Mouse (Mus musculus): ENCODE measurements around the gene Mrps36. TPM values are rescaled to one million over a fixed set of nuclear protein-coding genes. Genes with fewer than 3 reads are reported as not detected.
"Not testable (repeated sequence)": the region's sequence is repeated elsewhere in the genome, so short reads cannot be mapped to it uniquely, and the experiment has no call there.

The Mrps36 gene
- polyA plus RNA-seq, 2 experiments = 56.1 to 135 TPM

- H3K4me2 ChIP-seq (ENCODE audit: low read depth) = peak overlapping the region; percentile 84
- H3K4me3 ChIP-seq (ENCODE audit: insufficient read depth in 1 of 2, low read depth in 2 of 2, low read length in 2 of 2) = peak overlapping the region; percentile 33 to 81; a peak in 3 of 4 replicates
- no peak for ATAC-seq (ENCODE audit: insufficient read depth)
- peaks cover 13 to 32% of the 10 kb centered on the region in 2 experiments for H3K4me1 ChIP-seq (replicated peaks; ENCODE audit: control insufficient read depth in 2 of 2, insufficient read depth in 2 of 2, low read length in 1 of 2)
- H3K9me3 ChIP-seq (ENCODE audit: control insufficient read depth, low read length) = no peaks in the 10 kb centered on the region
- TF ChIP-seq CTCF (IDR thresholded peaks at IDR 0.05; ENCODE audit: low read depth) = no peak
- no peak for TF ChIP-seq EP300 (IDR thresholded peaks at IDR 0.05; ENCODE audit: low read depth)
- WGBS (ENCODE audit: insufficient replicate concordance) = 75% methylated on average over 5 of the region's 5 CpGs
- no peak for DNase-seq (ENCODE audit: low read depth in 3 of 3, low spot score in 3 of 3)
- no peaks in the 10 kb centered on the region for H3K27me3 ChIP-seq (ENCODE audit: control insufficient read depth, insufficient read depth, low read length)
- H3K27ac ChIP-seq = peak overlapping the region; percentile 32
- H3K36me3 ChIP-seq (replicated peaks; ENCODE audit: control insufficient read depth, insufficient read depth, low read depth) = peaks cover 7% of the 10 kb centered on the region
- H3K9ac ChIP-seq (replicated peaks) = peak overlapping the region; percentile 45
Measured at GRCm38 (mm10) chr13:100742831-100743230, 1.6 kb downstream of the Mrps36 start.

DNA sequence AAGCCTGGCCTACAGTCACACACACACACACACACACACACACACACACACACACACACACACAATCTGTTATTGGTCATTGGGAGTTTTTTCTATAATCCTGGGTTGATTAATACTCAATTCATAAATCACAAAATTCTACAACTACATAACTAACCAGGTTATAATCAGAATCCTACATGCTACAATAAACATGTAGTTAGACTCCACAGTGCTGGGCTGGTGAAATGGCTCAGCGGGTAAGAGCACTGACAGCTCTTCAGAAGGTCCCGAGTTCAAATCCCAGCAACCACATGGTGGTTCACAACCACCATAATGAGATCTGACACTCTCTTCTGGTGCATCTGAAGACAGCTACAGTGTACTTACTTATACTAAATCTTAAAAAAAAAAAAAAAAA, 11.7 kb downstream of the Mrps36 start:
- Histone ChIP-seq H3K4me1 (replicated peaks; ENCODE audit: control insufficient read depth in 2 of 2, insufficient read depth in 2 of 2, low read length in 1 of 2) (peaks cover 8 to 9% of the 10 kb centered on the region in 2 experiments), H3K9ac (replicated peaks) (no peak overlapping the region), H3K36me3 (replicated peaks; ENCODE audit: control insufficient read depth, insufficient read depth, low read depth) (peaks cover 16% of the 10 kb centered on the region), H3K4me3 (ENCODE audit: insufficient read depth in 1 of 2, low read depth in 2 of 2, low read length in 2 of 2) (no peak overlapping the region), H3K27me3 (ENCODE audit: control insufficient read depth, insufficient read depth, low read length) (no peaks in the 10 kb centered on the region), H3K9me3 (ENCODE audit: control insufficient read depth, low read length) (no peaks in the 10 kb centered on the region), H3K27ac (no peak overlapping the region), H3K4me2 (ENCODE audit: low read depth) (no peak overlapping the region)
- ATAC-seq (ENCODE audit: insufficient read depth) (no peak), DNase-seq (ENCODE audit: low read depth in 3 of 3, low spot score in 3 of 3) (no peak)
- 86% methylated on average over 2 of the region's 2 CpGs for WGBS (ENCODE audit: insufficient replicate concordance)
- TF ChIP-seq EP300 (IDR thresholded peaks at IDR 0.05; ENCODE audit: low read depth) (no peak), CTCF (IDR thresholded peaks at IDR 0.05; ENCODE audit: low read depth) (no peak)

DNA sequence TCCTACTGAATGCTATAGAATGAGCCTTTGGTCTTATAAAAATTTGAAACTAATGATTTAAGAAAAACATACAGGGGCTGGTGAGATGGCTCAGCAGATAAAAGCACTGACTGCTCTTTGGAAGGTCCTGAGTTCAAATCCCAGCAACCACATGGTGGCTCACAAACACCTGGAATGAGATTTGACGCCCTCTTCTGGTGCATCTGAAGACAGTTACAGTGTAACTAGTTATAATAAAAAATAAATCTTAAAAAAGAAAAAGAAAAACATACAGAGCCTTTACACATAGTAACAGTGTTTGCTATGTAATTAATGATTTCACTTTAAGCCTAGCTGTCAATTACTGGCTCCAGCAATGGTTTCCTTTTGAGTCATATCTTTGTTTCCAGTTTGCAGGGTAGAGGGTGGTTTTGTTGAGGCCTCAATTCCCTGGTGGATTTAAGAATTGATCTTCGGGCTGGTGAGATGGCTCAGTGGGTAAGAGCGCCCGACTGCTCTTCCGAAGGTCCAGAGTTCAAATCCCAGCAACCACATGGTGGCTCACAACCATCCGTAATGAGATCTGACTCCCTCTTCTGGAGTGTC, 12.9 kb downstream of the Mrps36 start:
- WGBS (ENCODE audit: insufficient replicate concordance) = 79% methylated on average over 5 of the region's 6 CpGs
- H3K9me3 ChIP-seq (ENCODE audit: control insufficient read depth, low read length) = not testable (repeated sequence)

GRCm38 (mm10) chr13:100730861-100731176, 13.6 kb downstream of the Mrps36 start, which contains the start of gene Cdk7:
Cdk7 (minus strand) TSS chr13:100730939.
- Histone ChIP-seq H3K4me2 (ENCODE audit: low read depth) (peak within 1 kb of the TSS; percentile 84), H3K27ac (peak within 1 kb of the TSS; percentile 64), H3K4me1 (replicated peaks; ENCODE audit: control insufficient read depth in 2 of 2, insufficient read depth in 2 of 2, low read length in 1 of 2) (peaks cover 8 to 13% of the 10 kb centered on the region in 2 experiments), H3K36me3 (replicated peaks; ENCODE audit: control insufficient read depth, insufficient read depth, low read depth) (peaks cover 7% of the 10 kb centered on the region), H3K27me3 (ENCODE audit: control insufficient read depth, insufficient read depth, low read length) (no peaks in the 10 kb centered on the region), H3K9me3 (ENCODE audit: control insufficient read depth, low read length) (no peaks in the 10 kb centered on the region), H3K9ac (replicated peaks) (peak within 1 kb of the TSS; percentile 89), H3K4me3 (ENCODE audit: insufficient read depth in 1 of 2, low read depth in 2 of 2, low read length in 2 of 2) (peak within 1 kb of the TSS; percentile 71 to 80)
- peak; percentile 99 for ATAC-seq (ENCODE audit: insufficient read depth)
- no peak; the same call in 1 of the 2 replicates for TF ChIP-seq EP300 (IDR thresholded peaks at IDR 0.05; ENCODE audit: low read depth)
- no peak for TF ChIP-seq CTCF (IDR thresholded peaks at IDR 0.05; ENCODE audit: low read depth)
- DNase-seq (ENCODE audit: low read depth in 3 of 3, low spot score in 3 of 3) = peak; percentile 86 to 88 (median 87)
- WGBS (ENCODE audit: insufficient replicate concordance) = 0% methylated on average over 19 of the region's 19 CpGs

More for the DNA sequence above, 12.9 kb downstream of the Mrps36 start:
- not testable (repeated sequence) for H3K9ac ChIP-seq (replicated peaks); H3K27me3 ChIP-seq (ENCODE audit: control insufficient read depth, insufficient read depth, low read length); H3K4me3 ChIP-seq (ENCODE audit: insufficient read depth in 1 of 2, low read depth in 2 of 2, low read length in 2 of 2); DNase-seq (ENCODE audit: low read depth in 3 of 3, low spot score in 3 of 3); ATAC-seq (ENCODE audit: insufficient read depth); H3K27ac ChIP-seq
- peaks cover 8 to 10% of the 10 kb centered on the region in 2 experiments for H3K4me1 ChIP-seq (replicated peaks; ENCODE audit: control insufficient read depth in 2 of 2, insufficient read depth in 2 of 2, low read length in 1 of 2)
- H3K36me3 ChIP-seq (replicated peaks; ENCODE audit: control insufficient read depth, insufficient read depth, low read depth) = peaks cover 11% of the 10 kb centered on the region
- peak overlapping the region; percentile 57 for H3K4me2 ChIP-seq (ENCODE audit: low read depth)

GRCm38 (mm10) chr13:100730153-100730860, 14.2 kb downstream of the Mrps36 start:
- Histone ChIP-seq H3K4me3 (ENCODE audit: insufficient read depth in 1 of 2, low read depth in 2 of 2, low read length in 2 of 2) (peak overlapping the region; percentile 71 to 80), H3K9me3 (ENCODE audit: control insufficient read depth, low read length) (no peaks in the 10 kb centered on the region), H3K4me1 (replicated peaks; ENCODE audit: control insufficient read depth in 2 of 2, insufficient read depth in 2 of 2, low read length in 1 of 2) (peaks cover 10 to 15% of the 10 kb centered on the region in 2 experiments), H3K9ac (replicated peaks) (peak overlapping the region; percentile 89), H3K36me3 (replicated peaks; ENCODE audit: control insufficient read depth, insufficient read depth, low read depth) (peaks cover 7% of the 10 kb centered on the region), H3K4me2 (ENCODE audit: low read depth) (peak overlapping the region; percentile 84), H3K27me3 (ENCODE audit: control insufficient read depth, insufficient read depth, low read length) (no peaks in the 10 kb centered on the region), H3K27ac (peak overlapping the region; percentile 64)
- DNase-seq (ENCODE audit: low read depth in 3 of 3, low spot score in 3 of 3) (no peak), ATAC-seq (ENCODE audit: insufficient read depth) (peak; percentile 82)
- 1% methylated on average over 30 of the region's 30 CpGs for WGBS (ENCODE audit: insufficient replicate concordance)
- no peak for TF ChIP-seq EP300 (IDR thresholded peaks at IDR 0.05; ENCODE audit: low read depth)
- TF ChIP-seq CTCF (IDR thresholded peaks at IDR 0.05; ENCODE audit: low read depth) = no peak

DNA sequence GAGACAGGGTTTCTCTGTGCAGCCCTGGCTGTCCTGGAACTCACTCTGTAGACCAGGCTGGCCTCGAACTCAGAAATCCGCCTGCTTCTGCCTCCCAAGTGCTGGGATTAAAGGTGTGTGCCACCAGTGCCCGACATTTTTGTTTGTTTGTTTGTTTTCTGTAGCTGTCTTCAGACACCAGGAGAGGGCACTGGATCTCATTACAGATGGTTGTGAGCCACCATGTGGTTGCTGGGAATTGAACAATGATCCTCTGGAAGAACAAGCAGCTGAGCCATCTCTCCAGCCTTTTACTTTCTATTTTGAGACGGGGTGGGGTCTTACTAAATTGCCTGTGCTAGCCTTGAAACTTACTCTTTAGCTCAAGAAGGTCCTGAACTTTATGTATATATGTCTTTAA, 15.9 kb downstream of the Mrps36 start:
- not testable (repeated sequence) for H3K27ac ChIP-seq; H3K27me3 ChIP-seq (ENCODE audit: control insufficient read depth, insufficient read depth, low read length); H3K4me3 ChIP-seq (ENCODE audit: insufficient read depth in 1 of 2, low read depth in 2 of 2, low read length in 2 of 2); H3K36me3 ChIP-seq (replicated peaks; ENCODE audit: control insufficient read depth, insufficient read depth, low read depth); H3K9ac ChIP-seq (replicated peaks); ATAC-seq (ENCODE audit: insufficient read depth); H3K4me2 ChIP-seq (ENCODE audit: low read depth); H3K9me3 ChIP-seq (ENCODE audit: control insufficient read depth, low read length); DNase-seq (ENCODE audit: low read depth in 3 of 3, low spot score in 3 of 3)
- WGBS (ENCODE audit: insufficient replicate concordance) = 81% methylated on average over 4 of the region's 4 CpGs
- H3K4me1 ChIP-seq (replicated peaks; ENCODE audit: control insufficient read depth in 2 of 2, insufficient read depth in 2 of 2, low read length in 1 of 2) = peaks cover 13 to 16% of the 10 kb centered on the region in 2 experiments
